24 mouse cellular contexts compared by ENCODE assay signal in the genomic region with DNA sequence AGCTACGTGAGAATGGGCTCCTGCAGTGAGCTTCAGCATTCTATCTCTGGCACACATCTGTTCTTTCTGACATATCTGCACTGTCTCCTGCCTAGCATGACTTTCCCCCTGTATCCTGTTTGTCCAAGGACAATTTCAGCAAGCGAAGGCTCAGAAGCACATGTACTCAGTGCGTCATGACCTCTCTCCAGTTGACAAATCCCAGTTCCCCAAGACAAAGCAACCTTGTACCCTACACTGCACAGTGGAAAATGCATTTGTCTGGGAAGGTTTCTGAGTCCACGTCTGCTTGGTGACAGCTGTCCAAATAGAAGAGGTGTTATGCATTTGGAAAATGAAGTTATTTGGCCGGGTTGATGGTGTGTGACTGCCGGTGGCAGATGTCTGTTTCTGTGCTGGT.
"Had no signal": no experiment of that assay in that cellular context is flagged by ENCODE, and none has a peak within 500 bp of the region (broad histone marks: within the 10 kb centered on the region; RNA-seq: fewer than 3 reads in every experiment).

No protein-coding gene starts in this region.

- H3K9me3 ChIP-seq: forebrain, embryonic 15.5 days; hindbrain, embryonic 13.5 days; hindbrain, embryonic 15.5 days; kidney, embryonic 15.5 days; limb, embryonic 13.5 days; limb, embryonic 15.5 days had no signal

- DNase-seq: forebrain, postnatal 0 days; gastrocnemius, postnatal 14 days; gastrocnemius, postnatal 36 days; heart, adult 11 months; heart, postnatal 14 days; kidney, adult 11 months; kidney, adult 2 months; kidney, adult 9 months; kidney, postnatal 14 days; kidney, postnatal 36 days; layer of hippocampus, adult 9-11 months; layer of hippocampus, postnatal 36 days; left cerebral cortex, postnatal 4 days had no signal

- H3K9ac ChIP-seq: forebrain, embryonic 15.5 days; forebrain, postnatal 0 days; hindbrain, embryonic 13.5 days; hindbrain, embryonic 15.5 days; kidney, embryonic 15.5 days; limb, embryonic 13.5 days; limb, embryonic 15.5 days; liver, embryonic 12.5 days; liver, embryonic 14.5 days had no signal

- ATAC-seq: forebrain, embryonic 15.5 days; forebrain, postnatal 0 days; hindbrain, postnatal 0 days; intestine, embryonic 16.5 days; liver, embryonic 12.5 days had no signal

- H3K27me3 ChIP-seq: forebrain, embryonic 15.5 days; hindbrain, embryonic 13.5 days; hindbrain, embryonic 15.5 days; kidney, embryonic 15.5 days; limb, embryonic 13.5 days; limb, embryonic 15.5 days; liver, embryonic 12.5 days had no signal

- H3K4me1 ChIP-seq: forebrain, embryonic 15.5 days; hindbrain, embryonic 13.5 days; hindbrain, embryonic 15.5 days; kidney, embryonic 15.5 days; limb, embryonic 13.5 days; limb, embryonic 15.5 days; liver, embryonic 12.5 days had no signal

- H3K27ac ChIP-seq: forebrain, embryonic 15.5 days; hindbrain, embryonic 13.5 days; hindbrain, embryonic 15.5 days; hindbrain, postnatal 0 days; kidney, embryonic 15.5 days; kidney, postnatal 0 days; limb, embryonic 13.5 days; limb, embryonic 15.5 days; liver, embryonic 12.5 days; liver, embryonic 14.5 days had no signal

- H3K4me2 ChIP-seq: forebrain, embryonic 15.5 days; hindbrain, embryonic 13.5 days; hindbrain, embryonic 15.5 days; kidney, embryonic 15.5 days; limb, embryonic 13.5 days; limb, embryonic 15.5 days; liver, embryonic 12.5 days had no signal

- H3K36me3 ChIP-seq: forebrain, embryonic 15.5 days; hindbrain, embryonic 13.5 days; hindbrain, embryonic 15.5 days; kidney, embryonic 15.5 days; limb, embryonic 13.5 days; limb, embryonic 15.5 days; liver, embryonic 12.5 days had no signal

- H3K4me3 ChIP-seq: forebrain, embryonic 15.5 days; hindbrain, embryonic 13.5 days; hindbrain, embryonic 15.5 days; kidney, embryonic 15.5 days; limb, embryonic 13.5 days; limb, embryonic 15.5 days; liver, embryonic 12.5 days had no signal
